Mouse (Mus musculus) heart, embryonic 16.5 days (tissue): ENCODE data around the gene D430041D05Rik. TPM values are rescaled to one million over a fixed set of nuclear protein-coding genes. Genes with fewer than 3 reads are reported as not detected.

Experiments
- ATAC-seq: fragments of 200-750 bp; cut with Nextera tagmentation; replicated peaks from 2 replicates; pipeline ENCODE4 v1.8.0; 2017; ENCODE audit warnings: moderate number of reproducible peaks; ENCODE audit not compliant: insufficient read depth, low FRiP score; ENCODE audit errors: extremely low read depth
- H3K27ac ChIP-seq: fragments of 300-500 bp; sonication (generic); 2 replicates; pipeline ENCODE4 v1.5.1; 2014; ENCODE audit warnings: mild to moderate bottlenecking, low read length, control low read depth, moderate library complexity
- H3K27me3 ChIP-seq: fragments of 300-500 bp; sonication (generic); 2 replicates; pipeline ENCODE4 v1.6.1; 2014; ENCODE audit warnings: low read length, mixed read lengths; ENCODE audit not compliant: control insufficient read depth, insufficient read depth
- H3K36me3 ChIP-seq: fragments of 300-500 bp; sonication (generic); 2 replicates; pipeline ENCODE4 v1.6.1; 2014; ENCODE audit not compliant: control insufficient read depth, insufficient read depth
- H3K4me1 ChIP-seq: fragments of 300-500 bp; sonication (generic); 2 replicates; pipeline ENCODE4 v1.6.1; 2014; ENCODE audit warnings: low read length, mixed read lengths; ENCODE audit not compliant: control insufficient read depth, insufficient read depth
- H3K4me2 ChIP-seq: fragments of 300-500 bp; sonication (generic); 2 replicates; pipeline ENCODE4 v1.6.1; 2014; ENCODE audit warnings: low read depth, mild to moderate bottlenecking, control low read depth, low read length
- H3K4me3 ChIP-seq: fragments of 300-500 bp; sonication (generic); 2 replicates; pipeline ENCODE4 v1.5.1; 2014; ENCODE audit warnings: mild to moderate bottlenecking, control low read depth, low read length
- H3K9ac ChIP-seq: fragments of 300-500 bp; sonication (generic); 2 replicates; pipeline ENCODE4 v1.6.1; 2014; ENCODE audit warnings: low read length, control low read depth
- H3K9me3 ChIP-seq: fragments of 300-500 bp; sonication (generic); replicated peaks from 2 replicates; pipeline ENCODE4 v1.6.1; 2016; ENCODE audit warnings: low read length; ENCODE audit not compliant: control insufficient read depth
- WGBS: fragments of 180-500 bp; shearing (Covaris S2); extraction: QIAGEN DNeasy Blood & Tissue Kit; methylation state at CpG from one replicate; pipeline ENCODE4 v1.1.7; 2014; 5-methylcytosine and 5-hydroxymethylcytosine counted together
- polyA plus RNA-seq: library from polyadenylated mRNA; unstranded; fragments of >200 nt; fragmentation: Nextera tagmentation; extraction: Ambion mirVana; gene quantifications from 2 replicates; pipeline ENCODE4 v1.2.1, GENCODE M21; 2015

D430041D05Rik gene
- polyA plus RNA-seq, 1 experiment from 2014 or later, result 0.20 TPM

- Histone ChIP-seq H3K36me3 (no peaks in the 10 kb centered on the region), H3K4me1 (0 out of 2 replicates have a peak, but pooled peaks cover 2% of the 10 kb centered on the region), H3K27me3 (no peaks in the 10 kb centered on the region), H3K4me2 (no peak overlapping the region), H3K27ac (no peak overlapping the region), H3K4me3 (no peak overlapping the region), H3K9me3 (no peaks in the 10 kb centered on the region), H3K9ac (no peak overlapping the region)
- ATAC-seq, result no peak
- 48% methylated on average over 3 of the region's 3 CpGs for WGBS
These were observed 213.5 kb downstream of the D430041D05Rik start for GRCm38 (mm10) chr2:104197281-104197680.

GRCm38 (mm10) chr2:104192401-104193141, 218.2 kb downstream of the D430041D05Rik start:
- Histone ChIP-seq H3K9me3 (no peaks in the 10 kb centered on the region), H3K4me2 (no peak overlapping the region), H3K4me3 (no peak overlapping the region), H3K9ac (no peak overlapping the region), H3K4me1 (no peaks in the 10 kb centered on the region), H3K27ac (no peak overlapping the region), H3K27me3 (no peaks in the 10 kb centered on the region), H3K36me3 (no peaks in the 10 kb centered on the region)
- ATAC-seq, result no peak
- WGBS, result 89% methylated on average over 18 of the region's 18 CpGs

GRCm38 (mm10) chr2:104191723-104192122, 219.1 kb downstream of the D430041D05Rik start:
- H3K36me3 ChIP-seq, result no peaks in the 10 kb centered on the region
- no peaks in the 10 kb centered on the region for H3K4me1 ChIP-seq
- no peak overlapping the region for H3K9ac ChIP-seq
- H3K4me3 ChIP-seq, result no peak overlapping the region
- ATAC-seq, result no peak
- no peak overlapping the region for H3K27ac ChIP-seq
- WGBS, result 59% methylated on average over 2 of the region's 2 CpGs
- no peak overlapping the region for H3K4me2 ChIP-seq
- no peaks in the 10 kb centered on the region for H3K9me3 ChIP-seq
- H3K27me3 ChIP-seq, result no peaks in the 10 kb centered on the region

GRCm38 (mm10) chr2:104188859-104189258, 222.0 kb downstream of the D430041D05Rik start:
- no peak for ATAC-seq
- no peak overlapping the region for H3K4me2 ChIP-seq
- no peaks in the 10 kb centered on the region for H3K36me3 ChIP-seq
- no peak overlapping the region for H3K4me3 ChIP-seq
- no peak overlapping the region for H3K9ac ChIP-seq
- no peaks in the 10 kb centered on the region for H3K27me3 ChIP-seq
- H3K4me1 ChIP-seq, result no peaks in the 10 kb centered on the region
- 57% methylated on average over 2 of the region's 2 CpGs for WGBS
- no peaks in the 10 kb centered on the region for H3K9me3 ChIP-seq
- H3K27ac ChIP-seq, result no peak overlapping the region

GRCm38 (mm10) chr2:104187073-104187472, 223.7 kb downstream of the D430041D05Rik start:
- H3K4me2 ChIP-seq, result no peak overlapping the region
- no peak for ATAC-seq
- 51% methylated on average over 3 of the region's 3 CpGs for WGBS
- no peaks in the 10 kb centered on the region for H3K4me1 ChIP-seq
- H3K4me3 ChIP-seq, result no peak overlapping the region
- no peak overlapping the region for H3K27ac ChIP-seq
- H3K9me3 ChIP-seq, result no peaks in the 10 kb centered on the region
- no peak overlapping the region for H3K9ac ChIP-seq
- H3K27me3 ChIP-seq, result no peaks in the 10 kb centered on the region
- H3K36me3 ChIP-seq, result no peaks in the 10 kb centered on the region

GRCm38 (mm10) chr2:104185616-104186015, 225.2 kb downstream of the D430041D05Rik start:
- Histone ChIP-seq H3K9me3 (no peaks in the 10 kb centered on the region), H3K36me3 (no peaks in the 10 kb centered on the region), H3K27ac (no peak overlapping the region), H3K4me3 (no peak overlapping the region), H3K4me1 (no peaks in the 10 kb centered on the region), H3K9ac (no peak overlapping the region), H3K27me3 (no peaks in the 10 kb centered on the region), H3K4me2 (no peak overlapping the region)
- WGBS, result 86% methylated on average over 5 of the region's 5 CpGs
- no peak for ATAC-seq

- Histone ChIP-seq H3K4me3 (no peak overlapping the region), H3K27me3 (no peaks in the 10 kb centered on the region), H3K4me1 (no peaks in the 10 kb centered on the region), H3K27ac (no peak overlapping the region), H3K36me3 (no peaks in the 10 kb centered on the region), H3K4me2 (no peak overlapping the region), H3K9me3 (no peaks in the 10 kb centered on the region), H3K9ac (no peak overlapping the region)
- WGBS, result 22% methylated on average over 4 of the region's 4 CpGs
- no peak for ATAC-seq
These were observed 226.5 kb downstream of the D430041D05Rik start for GRCm38 (mm10) chr2:104184296-104184695.

GRCm38 (mm10) chr2:104183246-104183845, 227.5 kb downstream of the D430041D05Rik start:
- Histone ChIP-seq H3K4me1 (no peaks in the 10 kb centered on the region), H3K4me3 (no peak overlapping the region), H3K4me2 (no peak overlapping the region), H3K9me3 (no peaks in the 10 kb centered on the region), H3K36me3 (no peaks in the 10 kb centered on the region), H3K27ac (no peak overlapping the region), H3K27me3 (no peaks in the 10 kb centered on the region), H3K9ac (no peak overlapping the region)
- no peak for ATAC-seq
- 63% methylated on average over 5 of the region's 5 CpGs for WGBS

- no peak overlapping the region for H3K9ac ChIP-seq
- H3K27me3 ChIP-seq, result no peaks in the 10 kb centered on the region
- WGBS, result 67% methylated on average over 8 of the region's 8 CpGs
- no peaks in the 10 kb centered on the region for H3K36me3 ChIP-seq
- no peak overlapping the region for H3K27ac ChIP-seq
- H3K4me2 ChIP-seq, result no peak overlapping the region
- ATAC-seq, result no peak
- H3K4me3 ChIP-seq, result no peak overlapping the region
- H3K9me3 ChIP-seq, result no peaks in the 10 kb centered on the region
- H3K4me1 ChIP-seq, result peaks cover 21% of the 10 kb centered on the region
These were observed 231.2 kb downstream of the D430041D05Rik start for GRCm38 (mm10) chr2:104179636-104180035.
